Mouse (Mus musculus) natural killer cell, adult 2 months (primary cell): ENCODE measurements around the gene Med21.

Experiments used
- DNase-seq, 2 experiments: peaks; one replicate each; pipeline ENCODE4 v3.0.0; 2022; ENCODE audit warnings: low spot score in 2 of 2

Med21 gene

DNA sequence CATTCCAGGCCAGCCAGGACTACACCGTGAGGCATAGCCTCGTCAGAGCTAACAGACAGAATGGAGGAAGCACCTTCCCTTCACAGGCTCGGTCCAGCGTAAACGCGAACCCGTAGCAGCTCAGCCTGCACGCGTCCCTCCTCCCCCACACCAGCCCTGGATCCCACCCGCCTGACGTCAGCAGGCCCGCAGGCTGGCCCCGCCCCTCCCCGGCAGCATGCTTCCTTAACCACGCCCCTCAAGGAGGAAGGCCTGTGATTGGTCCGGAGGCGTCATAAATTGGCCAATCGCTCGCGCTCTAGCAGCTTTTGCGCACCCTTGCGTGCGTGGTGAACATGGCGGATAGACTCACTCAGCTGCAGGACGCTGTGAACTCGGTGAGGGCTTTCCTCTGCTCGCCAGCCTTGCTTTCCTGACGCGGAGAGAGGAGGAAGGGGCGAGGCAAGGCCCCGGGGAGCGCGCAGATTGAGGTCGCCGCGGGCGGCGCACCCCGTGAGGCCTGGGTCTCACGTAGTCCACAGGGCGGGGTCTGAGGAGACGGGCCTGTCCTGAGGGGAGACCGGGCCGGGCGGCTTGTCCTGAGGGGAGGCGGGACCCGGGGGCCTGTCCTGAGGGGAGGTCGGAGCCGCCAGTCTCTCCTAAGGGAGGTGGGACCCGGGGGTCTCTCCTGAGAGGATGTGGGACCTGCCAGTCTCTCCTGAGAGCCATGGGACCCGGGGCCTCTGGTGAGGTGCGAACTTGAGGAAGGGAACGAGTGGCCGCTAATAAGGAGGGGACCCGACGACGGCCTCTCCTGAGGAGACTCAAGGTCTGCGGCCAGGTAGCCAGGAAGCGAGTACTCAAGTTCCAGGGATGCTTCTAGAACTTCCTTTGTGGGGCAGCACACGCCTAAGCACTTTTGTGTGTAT lies at the start of gene Med21, which contains the start of gene Tm7sf3:
Med21 (plus strand) TSS at position 272 of the 908 bp plus-strand sequence.
Tm7sf3 (minus strand) TSS at position 549 of the 908 bp plus-strand sequence.
- DNase-seq, result peak; percentile 98 to 99

DNA sequence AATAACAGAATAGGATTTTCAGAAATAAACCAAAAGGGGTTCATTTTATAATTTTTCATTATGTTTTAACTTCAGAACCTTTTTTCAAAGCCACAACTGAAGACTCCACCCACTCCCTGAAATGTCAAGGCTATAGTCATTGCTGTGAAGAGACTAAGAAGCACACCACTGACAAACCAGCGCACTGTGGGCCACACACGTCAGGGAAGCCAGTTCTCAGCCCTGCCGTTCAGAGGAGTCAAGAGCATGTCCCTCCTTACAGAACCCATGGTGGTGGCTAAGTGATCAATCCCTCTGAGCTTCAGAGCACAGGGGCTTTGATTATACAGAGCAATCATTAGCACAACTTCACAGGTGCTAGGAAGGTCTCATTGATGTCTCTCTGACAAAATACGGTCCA lies 39.7 kb upstream of the Med21 start:
- DNase-seq, result no peak

GRCm38 (mm10) chr6:146603651-146604050 lies 38.7 kb upstream of the Med21 start:
- DNase-seq, result no peak

DNA sequence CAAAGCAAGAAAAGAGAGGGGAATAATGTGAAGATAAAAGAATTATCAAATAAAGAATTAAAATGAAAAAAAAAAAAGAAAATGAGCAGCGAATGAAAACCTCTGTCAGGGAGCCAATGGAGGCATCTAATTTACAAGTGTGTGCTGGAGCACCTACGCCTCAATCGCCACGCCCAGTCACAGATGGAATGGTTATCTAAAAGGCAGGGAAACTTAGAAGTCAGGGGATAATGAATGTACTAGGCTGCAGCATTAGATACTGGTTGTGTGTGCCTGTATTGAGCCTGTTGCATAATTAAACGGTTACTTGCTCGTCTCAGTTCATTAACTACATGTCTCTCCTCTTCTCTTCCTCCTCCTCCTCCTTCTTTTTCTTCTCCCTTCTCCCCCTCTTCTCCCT lies 31.0 kb upstream of the Med21 start:
- no peak for DNase-seq

GRCm38 (mm10) chr6:146611897-146612296 lies 30.4 kb upstream of the Med21 start:
- DNase-seq, result no peak

GRCm38 (mm10) chr6:146612736-146613135 lies 29.6 kb upstream of the Med21 start:
- DNase-seq, result no peak

DNA sequence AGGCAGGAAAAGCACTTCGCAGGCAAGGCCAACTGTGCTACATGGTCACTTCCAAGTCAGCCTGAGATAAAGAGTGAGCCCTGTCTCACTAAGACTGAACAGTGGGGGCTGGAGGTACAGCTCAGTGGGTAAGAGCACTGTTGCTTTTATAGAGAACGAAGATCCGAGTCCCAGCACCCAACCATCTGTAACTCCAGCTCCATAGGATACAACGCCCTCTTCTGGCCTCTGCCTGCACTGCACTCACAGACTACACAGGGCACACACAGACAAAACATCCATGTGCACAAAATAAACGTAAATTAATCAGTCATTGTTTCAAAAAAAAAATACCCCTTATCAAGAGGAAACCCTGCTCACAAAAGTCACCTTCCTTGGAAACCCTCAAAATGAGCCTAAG lies 28.4 kb upstream of the Med21 start:
- no peak for DNase-seq

DNA sequence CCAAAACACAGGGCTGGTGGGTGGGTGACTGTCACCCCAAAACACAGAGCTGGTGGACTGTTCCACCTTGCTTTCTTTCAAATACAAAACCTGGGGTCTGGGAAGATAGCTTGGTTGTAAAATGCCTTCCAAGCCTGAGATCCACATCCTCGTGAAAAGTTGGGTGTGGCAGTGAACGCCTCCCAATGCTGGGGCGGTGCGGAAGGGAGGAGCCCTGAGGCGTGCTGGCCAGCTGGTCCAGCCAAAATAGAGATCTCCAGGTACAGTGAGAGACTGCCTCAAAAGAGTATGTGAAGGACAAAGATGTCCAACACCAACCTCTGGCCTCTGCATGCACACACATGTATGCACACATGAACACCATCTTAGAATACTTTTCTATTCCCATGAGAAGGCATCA lies 27.8 kb upstream of the Med21 start:
- no peak for DNase-seq

GRCm38 (mm10) chr6:146615891-146616290 lies 26.5 kb upstream of the Med21 start:
- DNase-seq, result no peak

GRCm38 (mm10) chr6:146616670-146617069 lies 25.7 kb upstream of the Med21 start:
- DNase-seq, result no peak

GRCm38 (mm10) chr6:146628123-146628522 lies 14.2 kb upstream of the Med21 start:
- no peak for DNase-seq

DNA sequence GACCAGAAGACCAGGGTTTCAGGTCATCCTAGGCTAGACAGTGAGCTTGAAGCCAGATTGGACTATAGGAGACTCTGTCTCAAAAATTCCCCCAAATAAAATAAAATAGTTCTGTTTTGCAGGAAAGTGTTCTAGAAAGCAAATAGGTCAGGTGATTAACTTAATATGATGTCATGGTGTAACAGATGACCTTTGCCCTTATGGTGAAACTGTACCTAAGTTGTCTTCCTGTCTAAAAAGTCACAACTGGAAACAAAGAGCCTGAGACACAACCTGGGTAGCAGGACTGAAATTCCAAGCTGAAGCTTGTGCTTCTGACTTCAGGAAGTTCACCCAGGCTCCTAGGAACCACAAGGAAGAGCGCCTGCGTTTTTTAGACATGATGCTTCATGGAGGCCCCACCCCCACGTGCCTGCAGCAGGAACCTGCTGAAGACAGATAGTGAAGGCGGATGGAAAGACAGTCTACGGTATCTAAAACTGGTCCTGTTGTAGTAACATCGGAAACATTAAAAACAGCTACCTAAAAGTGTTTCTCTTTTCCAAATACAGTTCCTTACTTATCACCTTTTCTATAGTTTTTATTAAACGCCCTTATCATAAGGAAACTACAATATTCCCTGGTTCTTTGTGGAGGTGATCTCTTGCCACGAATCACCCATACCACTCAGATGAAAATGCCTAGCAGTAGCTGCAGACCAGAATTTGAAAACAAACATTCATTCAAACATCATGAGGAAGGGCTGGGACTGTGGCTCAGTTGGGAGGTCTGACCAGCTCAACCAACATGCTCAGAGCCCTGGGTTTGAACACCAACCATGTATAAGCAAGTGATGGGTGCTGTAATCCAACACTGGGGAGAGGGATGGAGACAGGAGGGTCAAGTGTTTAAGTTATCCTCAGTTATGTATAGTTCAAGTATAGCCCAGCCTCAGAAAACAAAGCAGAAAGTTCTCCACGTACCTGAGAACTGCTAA lies 12.3 kb upstream of the Med21 start:
- DNase-seq, result no peak

DNA sequence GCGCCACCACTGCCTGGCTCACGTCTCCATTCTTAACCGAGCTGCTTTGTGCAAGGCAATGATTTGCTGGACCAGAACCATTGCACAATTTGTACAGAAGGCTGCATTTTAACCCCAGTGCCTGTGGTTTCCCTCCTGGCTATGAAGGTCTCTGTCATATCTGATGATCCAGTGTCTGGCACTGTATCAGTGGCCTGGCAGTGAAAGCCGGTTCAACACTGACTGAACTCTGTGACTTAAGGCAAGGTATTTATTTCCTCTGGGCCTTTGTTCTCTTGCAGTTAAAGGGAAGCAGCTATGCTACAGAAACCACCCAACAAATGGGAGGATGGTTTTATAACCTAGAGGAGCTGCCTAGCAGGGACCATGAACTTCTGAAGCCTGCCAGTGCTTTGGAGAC lies 11.4 kb upstream of the Med21 start:
- no peak for DNase-seq

- no peak for DNase-seq
Observed at GRCm38 (mm10) chr6:146631847-146632246, 10.5 kb upstream of the Med21 start.

DNA sequence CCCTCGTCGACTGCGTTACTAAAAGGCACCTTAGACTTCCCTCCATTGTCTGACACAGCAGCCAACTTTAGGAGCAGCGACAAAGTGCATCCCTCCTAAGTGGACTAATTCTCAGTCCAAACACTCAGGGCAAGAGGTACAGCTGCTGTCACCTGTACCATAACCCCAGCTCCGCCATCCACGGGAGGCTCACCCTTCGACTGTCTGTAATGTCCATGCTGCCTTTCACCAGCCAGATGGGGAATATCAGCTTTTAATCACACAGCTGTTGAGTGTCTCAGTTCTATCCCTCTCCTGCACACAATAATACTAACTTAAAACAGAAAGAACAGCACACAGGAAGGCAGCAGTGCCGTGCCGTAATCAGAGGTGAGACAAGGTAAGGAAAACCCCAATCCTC lies 9.9 kb upstream of the Med21 start:
- DNase-seq, result no peak

DNA sequence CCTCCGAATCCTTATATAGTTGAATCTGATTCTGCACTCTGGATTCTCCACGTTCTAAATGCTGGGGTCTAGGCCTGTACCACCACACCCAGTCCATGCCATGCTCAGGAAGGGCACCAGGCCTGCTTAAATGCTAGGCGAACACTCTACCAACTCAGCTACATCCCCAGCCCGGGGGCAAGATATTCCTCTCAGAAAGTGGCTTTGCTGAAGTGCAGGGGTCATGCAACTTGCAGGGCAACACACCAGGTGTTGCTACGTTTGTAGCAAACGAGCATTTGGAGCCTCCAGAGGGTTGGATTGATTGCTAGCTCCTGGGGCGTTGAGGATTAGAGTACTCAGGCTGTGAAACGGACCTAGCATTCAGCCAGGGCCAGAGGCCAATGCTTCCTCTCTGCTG lies 9.2 kb upstream of the Med21 start:
- DNase-seq, result no peak

GRCm38 (mm10) chr6:146633629-146634014 lies 8.7 kb upstream of the Med21 start:
- DNase-seq, result no peak

DNA sequence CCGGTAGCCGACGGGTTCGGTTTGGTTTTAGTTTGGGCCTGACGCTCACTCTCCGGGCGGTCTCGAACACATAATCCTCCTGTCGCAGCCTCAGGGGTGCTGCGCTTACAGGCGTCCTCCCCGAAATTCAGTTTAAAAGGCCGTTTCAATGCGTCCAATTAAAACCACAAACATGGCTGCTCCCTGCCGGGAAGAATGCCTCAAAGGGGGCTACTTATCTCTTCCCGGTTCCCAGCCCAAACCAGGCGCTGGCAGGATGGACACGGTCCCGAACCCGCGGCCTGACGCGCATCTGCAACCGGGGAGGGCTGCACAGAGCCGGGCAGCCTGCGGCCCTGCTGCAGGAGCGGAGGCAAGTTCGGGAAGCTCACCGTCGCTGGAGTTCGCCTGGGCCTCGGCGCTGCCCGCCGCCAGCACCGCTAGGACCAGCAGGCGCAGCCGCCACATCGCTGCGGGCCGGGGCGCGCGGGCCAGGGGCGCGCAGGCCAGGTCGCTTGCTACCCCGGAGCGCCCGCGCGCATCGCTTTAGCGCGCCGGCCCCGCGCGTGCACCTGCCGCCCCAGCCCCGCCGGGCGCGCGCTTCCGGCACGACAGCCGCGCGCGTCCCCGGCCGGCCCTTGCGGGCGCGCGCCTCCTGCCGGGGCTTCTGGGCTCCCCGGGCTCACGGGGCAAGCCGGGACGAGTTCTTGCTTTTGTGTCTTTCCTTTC lies 8.2 kb upstream of the Med21 start:
- DNase-seq, result peak; percentile 48 to 66

GRCm38 (mm10) chr6:146634759-146635606 lies 7.4 kb upstream of the Med21 start:
- DNase-seq, result no peak

DNA sequence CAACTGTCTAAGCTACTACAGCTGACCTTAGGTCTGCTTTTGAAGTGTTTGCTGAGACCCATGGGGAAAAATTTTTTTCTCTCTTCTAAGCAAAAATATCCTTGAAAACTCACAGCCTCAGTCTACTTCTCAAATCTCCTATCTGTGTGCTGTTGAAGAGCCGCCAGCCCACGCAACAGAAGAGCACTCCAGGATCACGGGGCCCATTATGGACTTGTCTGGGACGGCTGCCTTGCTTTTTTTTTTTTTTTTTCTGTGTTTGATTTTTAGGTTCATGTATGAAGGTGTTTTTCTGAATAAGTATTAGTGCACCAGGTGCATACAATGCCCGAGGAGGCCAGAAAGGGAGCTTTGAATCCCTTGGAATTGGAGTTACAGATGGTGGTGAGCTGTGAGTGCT lies 5.9 kb upstream of the Med21 start:
- no peak for DNase-seq
